ENCODE assay signal across 13 mouse cellular contexts in the genomic region with DNA sequence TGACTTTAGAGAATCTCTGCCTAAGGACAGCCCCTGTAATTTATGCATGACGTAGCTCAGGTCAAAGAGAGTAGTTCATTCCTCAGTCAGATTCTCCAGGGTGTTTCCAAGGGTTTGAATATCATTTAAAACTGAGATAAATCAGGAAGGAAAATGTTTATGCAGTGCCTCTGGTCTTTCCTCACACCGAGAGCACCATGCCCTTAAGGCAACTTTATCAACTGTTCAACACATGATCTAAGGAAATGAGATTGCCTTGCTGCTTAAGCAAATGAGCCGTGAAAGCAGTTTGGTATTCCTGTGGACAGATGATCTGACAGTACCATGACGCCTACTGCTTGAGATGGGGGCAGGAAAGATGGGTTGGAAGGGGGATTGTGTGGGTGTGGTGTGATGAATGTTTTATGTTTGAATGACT.
DNase-seq lines count a peak whose midpoint lies in the region; ATAC-seq lines count a peak whose summit lies in the region.
"Had no signal": no experiment of that assay in that cellular context is flagged by ENCODE, and none has a peak within 500 bp of the region (broad histone marks: within the 10 kb centered on the region; RNA-seq: fewer than 3 reads in every experiment).

No protein-coding gene starts in this region.

- H3K27ac ChIP-seq in kidney, embryonic 14.5 days (ENCODE audit: low read depth, low read length): no peak overlapping the region
- H3K27ac ChIP-seq: limb, embryonic 12.5 days; lung, embryonic 15.5 days had no signal

- peak; percentile 96 for ATAC-seq in kidney, embryonic 14.5 days (ENCODE audit: low FRiP score, low TSS enrichment)
- ATAC-seq: forebrain, postnatal 0 days had no signal

- 0 out of 2 replicates have a peak, but pooled peaks cover 3% of the 10 kb centered on the region for H3K4me1 ChIP-seq in kidney, embryonic 14.5 days (ENCODE audit: control insufficient read depth, insufficient read depth, low read length)
- H3K4me1 ChIP-seq: limb, embryonic 12.5 days had no signal

- DNase-seq in kidney, adult 9 months: no peak
- DNase-seq in right cerebral cortex, adult 2 months (ENCODE audit: low spot score in 2 of 2): peak; percentile 44 to 49
- no peak for DNase-seq in right cerebral cortex, postnatal 14 days
- DNase-seq in left cerebral cortex, adult 18-20 months (ENCODE audit: low spot score in 2 of 2): peak; percentile 19 to 42
- no peak for DNase-seq in natural killer cell, adult 2 months (ENCODE audit: low spot score in 2 of 2)
- DNase-seq in cerebellum, postnatal 36 days: no peak
- DNase-seq in adrenal gland, postnatal 4 days (ENCODE audit: low spot score in 2 of 2): no peak
- DNase-seq: forebrain, postnatal 0 days; kidney, adult 11 months had no signal

- H3K4me3 ChIP-seq in kidney, embryonic 14.5 days (ENCODE audit: low read length): no peak overlapping the region
- H3K4me3 ChIP-seq: limb, embryonic 12.5 days; lung, embryonic 15.5 days had no signal

- H3K4me2 ChIP-seq in kidney, embryonic 14.5 days (replicated peaks; ENCODE audit: low read depth, low read length): no peak overlapping the region
- H3K4me2 ChIP-seq: limb, embryonic 12.5 days; lung, embryonic 15.5 days had no signal

- H3K9ac ChIP-seq in kidney, embryonic 14.5 days (ENCODE audit: low read depth, low read length): no peak overlapping the region
- H3K9ac ChIP-seq: forebrain, postnatal 0 days; limb, embryonic 12.5 days; lung, embryonic 15.5 days had no signal

- 1% methylated on average over 4 of the region's 4 CpGs for whole genome bisulfite sequencing in kidney, embryonic 14.5 days

- no peaks in the 10 kb centered on the region for H3K9me3 ChIP-seq in kidney, embryonic 14.5 days (ENCODE audit: control insufficient read depth, low read length)
- H3K9me3 ChIP-seq: limb, embryonic 12.5 days; lung, embryonic 15.5 days had no signal

- H3K27me3 ChIP-seq in kidney, embryonic 14.5 days (ENCODE audit: control insufficient read depth, insufficient read depth, low read length): no peaks in the 10 kb centered on the region
- H3K27me3 ChIP-seq: CH12.LX; limb, embryonic 12.5 days; lung, embryonic 15.5 days had no signal

- H3K36me3 ChIP-seq in kidney, embryonic 14.5 days (ENCODE audit: control insufficient read depth, insufficient read depth, low read length): no peaks in the 10 kb centered on the region
- H3K36me3 ChIP-seq: limb, embryonic 12.5 days; lung, embryonic 15.5 days had no signal

Comparison
In these comparisons a context has a peak if more than half of its experiments do, and no peak if none do; other contexts are left out.
1. DNase-seq: peak in right cerebral cortex, adult 2 months (2 of 2) and left cerebral cortex, adult 18-20 months (2 of 2); none in kidney, adult 9 months (single experiment), right cerebral cortex, postnatal 14 days (single experiment), natural killer cell, adult 2 months (0 of 2), cerebellum, postnatal 36 days (0 of 2) and adrenal gland, postnatal 4 days (0 of 2).